Comparison of ENCODE assay signal across 8 mouse cellular contexts in genomic region chr7:38167724-38168141, GRCm38 (mm10). TPM values are rescaled to one million over a fixed set of nuclear protein-coding genes. Genes with fewer than 3 reads are reported as not detected.
DNase-seq lines count a peak whose midpoint lies in the region; ATAC-seq lines count a peak whose summit lies in the region.

No protein-coding gene starts in this region.

- peak overlapping the region; percentile 74 for H3K4me2 ChIP-seq in heart, embryonic 14.5 days (ENCODE audit: low read length)
- H3K4me2 ChIP-seq in lung, embryonic 15.5 days, result peak overlapping the region; percentile 54

- H3K9ac ChIP-seq in heart, embryonic 14.5 days (ENCODE audit: low read length), result no peak overlapping the region
- no peak overlapping the region for H3K9ac ChIP-seq in lung, embryonic 15.5 days

- WGBS in heart, embryonic 14.5 days, result 12% methylated on average over 11 of the region's 11 CpGs
- 14% methylated on average over 11 of the region's 11 CpGs for WGBS in lung, embryonic 15.5 days

- H3K9me3 ChIP-seq in heart, embryonic 14.5 days (ENCODE audit: control insufficient read depth, low read length), result no peaks in the 10 kb centered on the region
- no peaks in the 10 kb centered on the region for H3K9me3 ChIP-seq in lung, embryonic 15.5 days

- no peaks in the 10 kb centered on the region; the same call in 1 of the 2 replicates for H3K27me3 ChIP-seq in heart, embryonic 14.5 days (ENCODE audit: control insufficient read depth, insufficient read depth, low read length)
- no peaks in the 10 kb centered on the region for H3K27me3 ChIP-seq in lung, embryonic 15.5 days

- H3K4me3 ChIP-seq in heart, embryonic 14.5 days (ENCODE audit: control insufficient read depth in 1 of 2, insufficient read depth in 1 of 2, low read depth in 1 of 2, low read length in 2 of 2), result peak overlapping the region in 1 of 2 experiments; percentile 30; a peak in 2 of 4 replicates
- no peak overlapping the region for H3K4me3 ChIP-seq in lung, embryonic 15.5 days

- H3K4me1 ChIP-seq in heart, embryonic 14.5 days (ENCODE audit: control insufficient read depth in 2 of 2, insufficient read depth in 2 of 2, low read length in 2 of 2), result peaks cover 8% of the 10 kb centered on the region in 2 experiments
- peaks cover 8% of the 10 kb centered on the region for H3K4me1 ChIP-seq in lung, embryonic 15.5 days

- no peaks in the 10 kb centered on the region for H3K36me3 ChIP-seq in heart, embryonic 14.5 days (ENCODE audit: control insufficient read depth, insufficient read depth, low read length)
- no peaks in the 10 kb centered on the region for H3K36me3 ChIP-seq in lung, embryonic 15.5 days

- DNase-seq in adrenal gland, adult (ENCODE audit: inconsistent age in 2 of 2, low spot score in 1 of 2), result peak; percentile 34 to 79
- DNase-seq in adrenal gland, postnatal 4 days (ENCODE audit: low spot score in 2 of 2), result no peak
- DNase-seq in NIH3T3 (ENCODE audit: low read depth), result peak; percentile 90
- DNase-seq in embryo, embryonic 10.5 days (ENCODE audit: low spot score), result peak; percentile 85
- DNase-seq in layer of hippocampus, adult 9-11 months, result peak; percentile 79
- peak; percentile 81 to 83 for DNase-seq in right cerebral cortex, postnatal 10 days (ENCODE audit: low spot score in 2 of 2)

- no peak overlapping the region for H3K27ac ChIP-seq in heart, embryonic 14.5 days (replicated peaks in 1 of 2; ENCODE audit: control insufficient read depth in 1 of 2, insufficient read depth in 1 of 2, low read depth in 2 of 2, low read length in 2 of 2)
- H3K27ac ChIP-seq in lung, embryonic 15.5 days, result no peak overlapping the region

- ATAC-seq in heart, embryonic 14.5 days (ENCODE audit: insufficient number of reproducible peaks, insufficient read depth, low FRiP score, low read depth), result no peak
- ATAC-seq in lung, embryonic 15.5 days (ENCODE audit: borderline replicate concordance, extremely low read depth, low FRiP score, low TSS enrichment), result no peak

RNA-seq across cellular contexts. Expression of gene 1600014C10Rik, which starts 15.3 kb away (rescaled TPM):
- 10 to 100 TPM; 22.0 to 36.5 TPM for total RNA-seq in adrenal gland, postnatal 4 days (2021)
- 14.4 and 15.2 TPM in 2 replicates for polyA plus RNA-seq in heart, embryonic 14.5 days (2014; fragmentation: Nextera tagmentation; extraction: Ambion mirVana)
- 16.0 and 19.0 TPM in 2 replicates for polyA plus RNA-seq in lung, embryonic 15.5 days (2015; fragmentation: Nextera tagmentation; extraction: Ambion mirVana)

Comparison
In these comparisons a context has a peak if more than half of its experiments do, and no peak if none do; other contexts are left out.
1. DNase-seq: peak in adrenal gland, adult (2 of 2), NIH3T3 (single experiment), embryo, embryonic 10.5 days (single experiment), layer of hippocampus, adult 9-11 months (single experiment) and right cerebral cortex, postnatal 10 days (2 of 2); none in adrenal gland, postnatal 4 days (0 of 2).